Mouse (Mus musculus) hindbrain, embryonic 11.5 days (tissue): ENCODE results near the gene Ercc6l. TPM values are rescaled to one million over a fixed set of nuclear protein-coding genes. Genes with fewer than 3 reads are reported as not detected.

Experiments used
- polyA plus RNA-seq: library from polyadenylated mRNA; unstranded; fragments of >200 nt; fragmentation: Nextera tagmentation; extraction: Ambion mirVana; gene quantifications from 2 replicates; pipeline ENCODE4 v1.2.1, GENCODE M21; 2014

Ercc6l gene
- polyA plus RNA-seq, 1 experiment from 2014 or later: 16.1 TPM

Other genes with a start within 250 kb of the Ercc6l start
- gene Rtl5, start 85.8 kb downstream of the Ercc6l start, polyA plus RNA-seq: 3.7 and 4.0 TPM in 2 replicates
- 70.7 and 81.7 TPM in 2 replicates for gene Pin4, start 37.6 kb downstream of the Ercc6l start, polyA plus RNA-seq
- 644 and 684 TPM in 2 replicates for gene Rps4x, start 32.3 kb upstream of the Ercc6l start, polyA plus RNA-seq
- 12.1 and 15.0 TPM in 2 replicates for gene Cited1, start 95.1 kb upstream of the Ercc6l start, polyA plus RNA-seq